Mouse (Mus musculus): ENCODE results near the gene Gpr84. TPM values are rescaled to one million over a fixed set of nuclear protein-coding genes. Genes with fewer than 3 reads are reported as not detected.

Gpr84 gene
- polyA plus RNA-seq (2015; fragmentation: Nextera tagmentation; extraction: Ambion mirVana) = 0.54 and 0.62 TPM in 2 replicates

DNA sequence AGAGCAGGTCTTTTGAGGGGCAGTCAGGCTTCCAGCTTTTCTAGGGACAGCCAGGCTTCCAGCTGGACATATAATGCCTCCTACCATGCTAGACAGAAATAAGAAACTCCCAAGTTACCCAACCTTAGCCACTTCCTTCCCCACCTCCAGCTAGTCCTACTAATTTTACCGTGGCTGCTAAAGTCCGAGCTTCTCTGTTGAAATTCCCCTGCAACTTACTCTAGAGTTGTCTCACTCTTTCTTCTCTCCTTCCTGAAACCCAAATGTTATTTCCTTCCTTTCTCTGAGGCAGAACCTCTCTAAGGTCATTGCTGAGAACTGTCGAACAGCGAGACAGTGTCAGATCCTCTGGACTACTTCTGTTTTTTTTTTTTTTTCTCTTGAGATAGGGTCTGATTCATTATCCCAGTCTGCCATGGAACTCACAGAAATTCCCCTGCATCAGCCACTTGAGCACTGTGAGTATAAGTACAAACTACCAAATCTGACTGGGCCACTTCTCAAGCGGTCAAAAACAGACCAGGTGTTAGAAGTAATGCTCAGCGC, at the start of gene Gpr84:
Gpr84 (minus strand) TSS at position 248 of the 546 bp plus-strand sequence.
- no peak within 1 kb of the TSS for H3K27ac ChIP-seq
- no peak within 1 kb of the TSS for H3K4me2 ChIP-seq
- no peak within 1 kb of the TSS for H3K9ac ChIP-seq
- H3K4me1 ChIP-seq = peaks cover 49% of the 10 kb centered on the region
- H3K9me3 ChIP-seq = no peaks in the 10 kb centered on the region
- peaks cover 2% of the 10 kb centered on the region; the same call in 1 of the 2 replicates for H3K36me3 ChIP-seq
- H3K27me3 ChIP-seq = peaks cover 11% of the 10 kb centered on the region
- H3K4me3 ChIP-seq = no peak within 1 kb of the TSS
- ATAC-seq (ENCODE audit: insufficient number of reproducible peaks, insufficient read depth, low FRiP score, low TSS enrichment, low read depth) = no peak
- WGBS = 61% methylated on average over 6 of the region's 6 CpGs

DNA sequence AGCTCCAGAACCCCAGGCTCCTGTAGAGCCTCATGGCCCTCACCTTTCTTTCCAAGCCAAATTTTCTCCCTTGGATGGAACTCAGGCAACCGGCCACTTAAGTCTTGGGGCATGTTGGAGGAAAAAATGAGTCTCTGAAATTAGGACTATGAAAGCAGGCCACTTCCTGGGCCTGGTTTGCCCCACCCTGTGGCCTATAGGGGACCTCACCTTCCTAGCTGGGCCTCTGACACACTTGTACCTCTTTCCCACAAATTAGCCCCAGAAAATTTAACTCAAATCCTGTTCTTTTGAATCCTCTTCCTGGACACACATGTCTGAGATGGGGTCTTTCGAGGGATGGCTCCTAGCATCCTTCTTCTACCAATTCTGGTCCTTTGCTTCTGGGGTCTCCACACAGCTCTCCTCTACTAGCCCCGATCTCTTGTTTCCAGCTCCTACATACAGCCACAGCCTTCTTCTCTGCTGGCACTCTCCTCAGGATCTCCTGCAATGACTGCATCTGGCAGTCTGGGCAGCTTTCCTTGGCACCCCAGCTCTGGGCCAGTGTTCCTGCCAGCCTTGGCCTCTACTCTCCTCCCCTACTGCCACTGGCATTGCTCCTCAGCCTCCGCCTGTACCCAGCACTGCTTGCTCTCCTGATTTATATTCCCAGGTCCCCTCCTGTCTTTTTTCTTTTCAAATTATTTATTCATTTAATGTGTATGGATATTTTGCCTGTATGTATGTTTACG, 49.6 kb upstream of the Gpr84 start:
- no peaks in the 10 kb centered on the region for H3K27me3 ChIP-seq
- no peaks in the 10 kb centered on the region for H3K9me3 ChIP-seq
- H3K27ac ChIP-seq = peak overlapping the region; percentile 36
- 94% methylated on average over 5 of the region's 5 CpGs for WGBS
- peaks cover 44% of the 10 kb centered on the region for H3K4me1 ChIP-seq
- no peak overlapping the region for H3K4me3 ChIP-seq
- no peak overlapping the region for H3K4me2 ChIP-seq
- H3K36me3 ChIP-seq = peaks cover 22% of the 10 kb centered on the region
- ATAC-seq (ENCODE audit: insufficient number of reproducible peaks, insufficient read depth, low FRiP score, low TSS enrichment, low read depth) = no peak
- no peak overlapping the region for H3K9ac ChIP-seq

DNA sequence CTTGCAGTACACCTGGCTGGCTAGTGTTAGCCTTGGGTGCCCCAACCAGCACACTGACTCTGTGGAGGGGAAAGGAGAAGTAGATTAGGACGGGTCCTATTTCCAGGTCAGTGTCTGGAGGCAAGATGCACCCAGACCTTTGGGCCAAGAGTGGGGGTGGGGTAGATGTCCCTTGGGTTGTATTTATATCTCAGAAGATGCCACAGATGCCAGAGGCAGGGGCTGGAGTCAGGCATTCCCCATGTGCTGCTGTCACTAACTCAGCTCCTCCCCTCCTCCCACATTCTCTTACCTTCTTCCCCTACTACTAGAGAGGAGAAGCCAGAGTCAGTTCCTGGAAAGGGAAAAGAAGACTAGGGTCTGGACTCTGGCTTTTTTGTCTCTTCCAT, 48.7 kb upstream of the Gpr84 start:
- Histone ChIP-seq H3K27me3 (no peaks in the 10 kb centered on the region), H3K9me3 (no peaks in the 10 kb centered on the region), H3K27ac (peak overlapping the region; percentile 94), H3K4me1 (peaks cover 35% of the 10 kb centered on the region), H3K4me2 (no peak overlapping the region), H3K4me3 (no peak overlapping the region), H3K9ac (no peak overlapping the region), H3K36me3 (peaks cover 31% of the 10 kb centered on the region)
- WGBS = 41% methylated on average over 1 of the region's 1 CpGs
- no peak for ATAC-seq (ENCODE audit: insufficient number of reproducible peaks, insufficient read depth, low FRiP score, low TSS enrichment, low read depth)

DNA sequence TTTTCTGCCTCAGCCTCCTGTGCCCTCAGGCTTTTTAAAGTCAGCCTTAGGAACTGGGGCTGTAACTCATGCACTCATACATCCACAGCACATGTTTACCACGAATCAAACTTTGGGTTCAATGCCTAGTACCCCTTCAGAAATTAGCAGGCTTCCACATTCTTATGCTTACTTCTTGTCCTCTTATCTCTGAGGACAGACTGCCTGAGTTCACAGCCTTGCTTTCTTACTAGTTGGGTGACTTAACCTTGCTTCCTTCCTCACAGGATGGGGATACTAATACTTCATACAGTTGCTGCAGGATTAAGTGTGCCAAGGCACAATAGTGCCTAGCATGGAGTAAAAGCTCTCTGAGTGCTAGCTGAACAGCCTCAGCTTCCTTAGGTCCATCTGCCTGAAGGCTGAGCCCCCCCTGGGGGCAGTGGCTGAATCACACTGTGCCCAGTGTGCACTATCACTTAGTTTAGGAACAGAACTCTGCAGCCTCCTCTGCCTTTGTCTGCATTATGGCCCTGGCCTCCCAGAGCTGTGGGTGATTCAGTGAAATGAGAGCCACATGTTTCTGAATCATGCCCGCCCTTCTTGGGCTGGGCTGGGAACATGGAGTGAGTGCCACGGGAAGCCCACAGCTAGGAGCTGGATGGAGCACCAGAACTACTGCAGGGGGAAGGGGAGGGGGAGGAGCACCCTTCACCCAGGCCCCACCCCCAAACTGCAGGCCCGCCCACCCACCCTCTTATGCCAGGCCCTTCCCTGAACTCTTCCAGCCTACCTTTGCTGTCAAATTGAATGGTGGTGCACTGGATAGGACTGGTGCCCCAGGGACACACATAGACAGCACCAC, 48.1 kb upstream of the Gpr84 start:
- 23% methylated on average over 3 of the region's 4 CpGs for WGBS
- no peaks in the 10 kb centered on the region for H3K9me3 ChIP-seq
- H3K4me3 ChIP-seq = no peak overlapping the region
- no peak overlapping the region; the same call in 1 of the 2 replicates for H3K4me2 ChIP-seq
- no peaks in the 10 kb centered on the region for H3K27me3 ChIP-seq
- peaks cover 31% of the 10 kb centered on the region for H3K4me1 ChIP-seq
- H3K27ac ChIP-seq = peak overlapping the region; percentile 94
- peak overlapping the region; percentile 44 for H3K9ac ChIP-seq
- peak; percentile 81 for ATAC-seq (ENCODE audit: insufficient number of reproducible peaks, insufficient read depth, low FRiP score, low TSS enrichment, low read depth)
- H3K36me3 ChIP-seq = peaks cover 37% of the 10 kb centered on the region

DNA sequence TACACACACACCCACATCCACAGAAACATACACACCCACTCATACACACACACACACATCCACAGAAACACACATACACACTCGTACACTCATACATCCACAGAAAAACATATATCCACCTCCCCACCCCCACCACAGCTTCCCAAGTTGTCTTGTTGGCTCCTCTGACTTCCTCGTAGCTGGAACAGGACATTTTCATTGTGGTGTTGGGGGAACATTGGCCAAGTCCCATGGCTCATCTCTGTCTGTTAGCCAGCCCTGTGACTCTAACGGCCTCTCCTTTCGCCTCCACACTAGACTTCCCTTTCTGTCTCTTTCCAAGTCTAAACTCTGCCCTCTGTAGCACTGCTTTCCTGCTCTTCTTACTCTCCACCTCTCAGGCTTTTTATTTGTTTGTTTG, 47.4 kb upstream of the Gpr84 start:
- WGBS = 80% methylated on average over 4 of the region's 4 CpGs
- Histone ChIP-seq H3K27ac (peak overlapping the region; percentile 94), H3K27me3 (no peaks in the 10 kb centered on the region), H3K9me3 (no peaks in the 10 kb centered on the region), H3K4me1 (peaks cover 31% of the 10 kb centered on the region), H3K4me3 (no peak overlapping the region), H3K9ac (peak overlapping the region; percentile 44; the same call in 1 of the 2 replicates), H3K36me3 (peaks cover 43% of the 10 kb centered on the region), H3K4me2 (no peak overlapping the region)
- no peak for ATAC-seq (ENCODE audit: insufficient number of reproducible peaks, insufficient read depth, low FRiP score, low TSS enrichment, low read depth)

GRCm38 (mm10) chr15:103356130-103356529, 45.7 kb upstream of the Gpr84 start:
- Histone ChIP-seq H3K9ac (no peak overlapping the region), H3K4me2 (no peak overlapping the region), H3K36me3 (peaks cover 59% of the 10 kb centered on the region), H3K9me3 (no peaks in the 10 kb centered on the region), H3K27me3 (no peaks in the 10 kb centered on the region), H3K4me1 (peaks cover 28% of the 10 kb centered on the region), H3K4me3 (no peak overlapping the region), H3K27ac (no peak overlapping the region)
- 76% methylated on average over 4 of the region's 4 CpGs for WGBS
- no peak for ATAC-seq (ENCODE audit: insufficient number of reproducible peaks, insufficient read depth, low FRiP score, low TSS enrichment, low read depth)

- no peak for ATAC-seq (ENCODE audit: insufficient number of reproducible peaks, insufficient read depth, low FRiP score, low TSS enrichment, low read depth)
- Histone ChIP-seq H3K27me3 (no peaks in the 10 kb centered on the region), H3K4me1 (peaks cover 28% of the 10 kb centered on the region), H3K4me3 (no peak overlapping the region), H3K27ac (no peak overlapping the region), H3K9ac (no peak overlapping the region), H3K9me3 (no peaks in the 10 kb centered on the region), H3K36me3 (peaks cover 66% of the 10 kb centered on the region), H3K4me2 (no peak overlapping the region)
- WGBS = 91% methylated on average over 4 of the region's 4 CpGs
These were observed 45.0 kb upstream of the Gpr84 start for GRCm38 (mm10) chr15:103355420-103355819.

DNA sequence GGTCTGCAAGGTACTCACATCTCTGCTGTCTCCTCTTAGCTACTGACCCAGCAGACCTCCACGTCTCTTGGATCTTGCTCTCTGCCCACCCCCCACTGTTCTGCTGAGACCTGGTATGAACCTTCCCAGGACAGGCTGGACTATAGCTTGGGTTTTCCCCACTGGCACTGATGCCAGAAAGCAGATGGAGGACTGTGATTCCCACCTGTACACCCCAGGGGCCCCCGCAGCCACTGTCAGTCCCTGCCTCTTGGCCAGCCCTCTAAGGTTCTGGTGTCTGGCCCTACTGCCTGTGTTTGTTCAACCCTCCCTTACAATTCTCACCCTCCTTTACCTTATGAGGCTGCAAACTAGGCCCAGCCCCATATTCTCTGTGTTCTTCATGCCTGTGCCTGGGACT, 44.3 kb upstream of the Gpr84 start:
- Histone ChIP-seq H3K27me3 (no peaks in the 10 kb centered on the region), H3K9ac (no peak overlapping the region), H3K9me3 (no peaks in the 10 kb centered on the region), H3K36me3 (peaks cover 73% of the 10 kb centered on the region), H3K4me3 (no peak overlapping the region), H3K4me1 (peaks cover 22% of the 10 kb centered on the region), H3K27ac (no peak overlapping the region), H3K4me2 (no peak overlapping the region)
- 95% methylated on average over 2 of the region's 2 CpGs for WGBS
- no peak for ATAC-seq (ENCODE audit: insufficient number of reproducible peaks, insufficient read depth, low FRiP score, low TSS enrichment, low read depth)

DNA sequence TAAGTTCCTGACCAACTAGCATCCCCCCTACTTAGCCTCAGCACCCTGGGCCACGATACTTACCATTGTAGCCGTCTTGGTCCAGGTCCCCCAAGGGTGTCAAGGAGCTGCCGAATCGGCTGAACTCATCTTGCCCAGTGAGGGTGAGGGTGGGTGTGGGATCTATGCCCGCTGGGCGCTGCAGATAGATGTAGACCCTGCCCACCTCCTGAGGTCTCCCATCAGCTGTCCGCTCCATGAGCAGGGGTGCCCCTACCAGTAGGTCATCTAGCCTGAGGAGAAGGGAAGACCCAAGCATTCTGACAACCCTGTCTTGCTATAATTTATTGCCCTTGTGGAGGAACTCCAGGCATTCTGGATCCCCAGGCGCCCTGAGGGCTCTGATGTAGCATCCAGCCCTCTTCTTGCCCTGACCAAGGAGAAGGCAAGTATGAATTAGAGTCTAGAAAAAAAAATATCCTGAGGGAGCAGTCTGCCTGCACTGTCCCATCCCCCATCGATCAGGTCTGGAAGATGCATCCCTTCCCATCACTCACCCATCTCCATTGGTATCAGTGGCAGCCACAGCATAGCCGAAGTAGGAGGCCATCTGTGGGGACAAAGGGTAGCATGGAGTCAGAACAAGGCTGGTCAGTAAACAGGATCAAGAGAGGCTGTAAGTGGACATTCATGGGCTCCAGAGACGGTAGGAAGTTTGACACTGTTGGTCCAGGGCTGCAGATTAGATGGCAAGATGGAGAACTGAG, 43.3 kb upstream of the Gpr84 start:
- no peaks in the 10 kb centered on the region for H3K27me3 ChIP-seq
- no peak overlapping the region for H3K27ac ChIP-seq
- H3K36me3 ChIP-seq = peaks cover 83% of the 10 kb centered on the region
- no peak overlapping the region for H3K4me3 ChIP-seq
- 94% methylated on average over 11 of the region's 11 CpGs for WGBS
- no peak for ATAC-seq (ENCODE audit: insufficient number of reproducible peaks, insufficient read depth, low FRiP score, low TSS enrichment, low read depth)
- H3K9ac ChIP-seq = no peak overlapping the region
- no peak overlapping the region for H3K4me2 ChIP-seq
- no peaks in the 10 kb centered on the region for H3K9me3 ChIP-seq
- peaks cover 12% of the 10 kb centered on the region for H3K4me1 ChIP-seq

GRCm38 (mm10) chr15:103352856-103353255, 42.4 kb upstream of the Gpr84 start:
- H3K27me3 ChIP-seq = no peaks in the 10 kb centered on the region
- no peak overlapping the region for H3K4me3 ChIP-seq
- H3K4me1 ChIP-seq = peaks cover 4% of the 10 kb centered on the region
- peaks cover 91% of the 10 kb centered on the region for H3K36me3 ChIP-seq
- H3K4me2 ChIP-seq = no peak overlapping the region
- H3K9me3 ChIP-seq = no peaks in the 10 kb centered on the region
- ATAC-seq (ENCODE audit: insufficient number of reproducible peaks, insufficient read depth, low FRiP score, low TSS enrichment, low read depth) = no peak
- no peak overlapping the region for H3K27ac ChIP-seq
- H3K9ac ChIP-seq = no peak overlapping the region
- 45% methylated on average over 4 of the region's 4 CpGs for WGBS

DNA sequence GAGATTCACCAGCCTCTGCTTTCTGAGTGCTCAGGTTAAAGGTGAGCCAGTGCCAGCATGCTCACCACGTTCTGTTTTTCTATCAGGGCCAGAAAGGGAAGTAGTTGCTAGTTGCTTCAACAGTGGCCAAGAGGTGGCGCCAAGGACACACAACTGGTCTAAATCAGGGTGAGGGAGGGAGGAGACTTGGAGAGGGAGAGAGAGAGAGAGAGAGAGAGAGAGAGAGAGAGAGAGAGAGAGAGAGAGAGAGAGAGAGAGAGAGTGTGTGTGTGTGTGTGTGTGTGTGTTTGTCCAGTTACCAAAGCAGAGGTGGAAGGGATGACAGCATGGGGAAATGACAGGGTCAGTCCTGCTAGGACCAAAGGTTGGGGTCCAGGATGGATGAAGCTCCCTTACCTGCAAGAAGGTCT, 36.9 kb upstream of the Gpr84 start:
- no peak overlapping the region for H3K9ac ChIP-seq
- no peaks in the 10 kb centered on the region for H3K4me1 ChIP-seq
- H3K4me3 ChIP-seq = no peak overlapping the region
- peaks cover 83% of the 10 kb centered on the region for H3K36me3 ChIP-seq
- no peak overlapping the region for H3K27ac ChIP-seq
- no peaks in the 10 kb centered on the region for H3K9me3 ChIP-seq
- 0% methylated on average over 2 of the region's 2 CpGs for WGBS
- H3K4me2 ChIP-seq = no peak overlapping the region
- no peak for ATAC-seq (ENCODE audit: insufficient number of reproducible peaks, insufficient read depth, low FRiP score, low TSS enrichment, low read depth)
- H3K27me3 ChIP-seq = no peaks in the 10 kb centered on the region

Data from embryonic facial prominence, embryonic 13.5 days (tissue).